Mouse (Mus musculus): Measurements from ENCODE around the gene Nfkbil1. TPM values are rescaled to one million over a fixed set of nuclear protein-coding genes. Genes with fewer than 3 reads are reported as not detected.

Gene Nfkbil1
- total and polyA plus RNA-seq, 2 experiments = 7.6 to 8.6 TPM

- TF ChIP-seq POLR2A (IDR thresholded peaks at IDR 0.05; ENCODE audit: extremely low read depth, insufficient read depth, low read length) = no peak
- no peak for TF ChIP-seq CTCF (IDR thresholded peaks at IDR 0.05; ENCODE audit: low read depth, low read length)
- Histone ChIP-seq H3K27ac (replicated peaks; ENCODE audit: insufficient read depth, low read depth, low read length) (no peak overlapping the region), H3K4me1 (ENCODE audit: control insufficient read depth, insufficient read depth, low read length) (no peaks in the 10 kb centered on the region), H3K4me3 (ENCODE audit: insufficient read depth, low read depth, low read length) (no peak overlapping the region), H3K79me2 (ENCODE audit: control insufficient read depth, insufficient read depth, low read length) (no peaks in the 10 kb centered on the region), H3K27me3 (ENCODE audit: control insufficient read depth, insufficient read depth, low read length) (no peaks in the 10 kb centered on the region), H3K36me3 (ENCODE audit: control insufficient read depth, insufficient read depth, low read length) (peaks cover 30% of the 10 kb centered on the region), H3K9ac (ENCODE audit: low read depth, low read length) (no peak overlapping the region)
- DNase-seq (ENCODE audit: extremely low read depth, low read depth, low spot score) = no peak
- 83% methylated on average over 18 of the region's 18 CpGs for WGBS
These were observed 17.2 kb upstream of the Nfkbil1 start for GRCm38 (mm10) chr17:35252619-35253292.

GRCm38 (mm10) chr17:35251981-35252380, 16.4 kb upstream of the Nfkbil1 start:
- no peaks in the 10 kb centered on the region for H3K4me1 ChIP-seq (ENCODE audit: control insufficient read depth, insufficient read depth, low read length)
- no peak for DNase-seq (ENCODE audit: extremely low read depth, low read depth, low spot score)
- H3K27ac ChIP-seq (replicated peaks; ENCODE audit: insufficient read depth, low read depth, low read length) = no peak overlapping the region
- H3K79me2 ChIP-seq (ENCODE audit: control insufficient read depth, insufficient read depth, low read length) = no peaks in the 10 kb centered on the region
- H3K27me3 ChIP-seq (ENCODE audit: control insufficient read depth, insufficient read depth, low read length) = no peaks in the 10 kb centered on the region
- H3K4me3 ChIP-seq (ENCODE audit: insufficient read depth, low read depth, low read length) = no peak overlapping the region
- WGBS = 83% methylated on average over 5 of the region's 5 CpGs
- H3K36me3 ChIP-seq (ENCODE audit: control insufficient read depth, insufficient read depth, low read length) = peaks cover 37% of the 10 kb centered on the region
- TF ChIP-seq POLR2A (IDR thresholded peaks at IDR 0.05; ENCODE audit: extremely low read depth, insufficient read depth, low read length) (no peak), CTCF (IDR thresholded peaks at IDR 0.05; ENCODE audit: low read depth, low read length) (no peak)
- H3K9ac ChIP-seq (ENCODE audit: low read depth, low read length) = no peak overlapping the region

GRCm38 (mm10) chr17:35251162-35251719, 15.6 kb upstream of the Nfkbil1 start:
- Histone ChIP-seq H3K4me3 (ENCODE audit: insufficient read depth, low read depth, low read length) (no peak overlapping the region), H3K27ac (replicated peaks; ENCODE audit: insufficient read depth, low read depth, low read length) (no peak overlapping the region), H3K79me2 (ENCODE audit: control insufficient read depth, insufficient read depth, low read length) (no peaks in the 10 kb centered on the region), H3K36me3 (ENCODE audit: control insufficient read depth, insufficient read depth, low read length) (peaks cover 44% of the 10 kb centered on the region), H3K27me3 (ENCODE audit: control insufficient read depth, insufficient read depth, low read length) (no peaks in the 10 kb centered on the region), H3K9ac (ENCODE audit: low read depth, low read length) (no peak overlapping the region), H3K4me1 (ENCODE audit: control insufficient read depth, insufficient read depth, low read length) (no peaks in the 10 kb centered on the region)
- 59% methylated on average over 15 of the region's 15 CpGs for WGBS
- DNase-seq (ENCODE audit: extremely low read depth, low read depth, low spot score) = peak; percentile 69
- TF ChIP-seq CTCF (IDR thresholded peaks at IDR 0.05; ENCODE audit: low read depth, low read length) (no peak), POLR2A (IDR thresholded peaks at IDR 0.05; ENCODE audit: extremely low read depth, insufficient read depth, low read length) (no peak)

- Histone ChIP-seq H3K4me3 (ENCODE audit: insufficient read depth, low read depth, low read length) (no peak overlapping the region), H3K9ac (ENCODE audit: low read depth, low read length) (no peak overlapping the region), H3K27ac (replicated peaks; ENCODE audit: insufficient read depth, low read depth, low read length) (no peak overlapping the region), H3K79me2 (ENCODE audit: control insufficient read depth, insufficient read depth, low read length) (no peaks in the 10 kb centered on the region; the same call in 1 of the 2 replicates), H3K4me1 (ENCODE audit: control insufficient read depth, insufficient read depth, low read length) (no peaks in the 10 kb centered on the region), H3K27me3 (ENCODE audit: control insufficient read depth, insufficient read depth, low read length) (no peaks in the 10 kb centered on the region), H3K36me3 (ENCODE audit: control insufficient read depth, insufficient read depth, low read length) (peaks cover 50% of the 10 kb centered on the region)
- no peak for DNase-seq (ENCODE audit: extremely low read depth, low read depth, low spot score)
- WGBS = 93% methylated on average over 3 of the region's 3 CpGs
- TF ChIP-seq POLR2A (IDR thresholded peaks at IDR 0.05; ENCODE audit: extremely low read depth, insufficient read depth, low read length) = no peak
- no peak for TF ChIP-seq CTCF (IDR thresholded peaks at IDR 0.05; ENCODE audit: low read depth, low read length)
These were observed 14.9 kb upstream of the Nfkbil1 start for GRCm38 (mm10) chr17:35250348-35251120.

- Histone ChIP-seq H3K79me2 (ENCODE audit: control insufficient read depth, insufficient read depth, low read length) (peaks cover under 1% of the 10 kb centered on the region; the same call in 1 of the 2 replicates), H3K27me3 (ENCODE audit: control insufficient read depth, insufficient read depth, low read length) (no peaks in the 10 kb centered on the region), H3K27ac (replicated peaks; ENCODE audit: insufficient read depth, low read depth, low read length) (no peak overlapping the region), H3K36me3 (ENCODE audit: control insufficient read depth, insufficient read depth, low read length) (peaks cover 58% of the 10 kb centered on the region), H3K4me1 (ENCODE audit: control insufficient read depth, insufficient read depth, low read length) (no peaks in the 10 kb centered on the region), H3K4me3 (ENCODE audit: insufficient read depth, low read depth, low read length) (no peak overlapping the region), H3K9ac (ENCODE audit: low read depth, low read length) (no peak overlapping the region)
- no peak for DNase-seq (ENCODE audit: extremely low read depth, low read depth, low spot score)
- WGBS = 81% methylated on average over 19 of the region's 19 CpGs
- no peak for TF ChIP-seq POLR2A (IDR thresholded peaks at IDR 0.05; ENCODE audit: extremely low read depth, insufficient read depth, low read length)
- TF ChIP-seq CTCF (IDR thresholded peaks at IDR 0.05; ENCODE audit: low read depth, low read length) = no peak
These were observed 14.0 kb upstream of the Nfkbil1 start for GRCm38 (mm10) chr17:35249451-35250197.

Data from liver, adult 2 months (tissue).